Mouse (Mus musculus): Measurements from ENCODE around the gene Eif4e3.
A peak's percentile ranks its signal among the peaks of the same experiment; 100 is the strongest.

The Eif4e3 gene

DNA sequence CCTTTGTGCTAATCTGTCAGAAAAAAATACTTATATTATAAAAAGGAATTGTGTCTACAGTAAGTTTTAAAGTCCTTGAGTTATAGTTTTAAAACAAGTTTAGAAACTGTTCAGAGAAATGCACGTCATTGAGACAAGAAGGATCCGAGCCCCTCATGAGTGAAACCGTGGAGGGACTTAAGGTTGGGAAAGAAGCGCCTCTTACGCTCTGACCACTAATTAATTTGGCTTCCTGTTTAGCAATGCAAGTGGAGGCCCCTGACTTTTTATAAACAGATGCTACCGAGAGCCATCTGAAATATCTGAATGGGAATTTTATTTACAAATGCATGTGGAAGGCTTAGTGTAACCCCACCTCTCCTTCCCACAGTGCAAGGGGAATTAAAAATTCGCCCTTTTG lies 41.3 kb downstream of the Eif4e3 start:
- no peak for ATAC-seq (ENCODE audit: low TSS enrichment)

- no peak for ATAC-seq (ENCODE audit: low TSS enrichment)
Measured at GRCm38 (mm10) chr6:99624542-99624941, 42.0 kb downstream of the Eif4e3 start.

GRCm38 (mm10) chr6:99623641-99624040 lies 42.9 kb downstream of the Eif4e3 start:
- ATAC-seq (ENCODE audit: low TSS enrichment), result peak; percentile 75

DNA sequence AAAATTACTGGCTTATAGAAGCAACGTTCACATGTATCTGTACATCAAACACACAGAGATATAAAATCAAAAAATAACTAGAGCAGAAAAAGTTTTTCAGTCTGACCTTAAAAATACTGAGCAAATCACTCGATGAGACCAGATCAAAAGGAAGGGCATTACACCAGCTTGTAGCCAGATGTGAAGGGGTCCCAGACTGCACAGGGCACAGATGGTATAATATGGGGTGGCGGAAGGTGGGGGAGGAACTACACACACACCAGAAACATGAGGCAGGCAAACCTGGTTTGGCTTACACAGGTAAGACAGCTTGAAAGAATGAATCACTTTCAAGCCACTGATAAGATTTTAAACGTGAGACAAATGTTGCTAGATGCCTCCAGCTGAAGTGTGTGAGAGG lies 45.4 kb downstream of the Eif4e3 start:
- ATAC-seq (ENCODE audit: low TSS enrichment), result no peak

- no peak for ATAC-seq (ENCODE audit: low TSS enrichment)
Measured at GRCm38 (mm10) chr6:99620471-99620870, 46.1 kb downstream of the Eif4e3 start.

DNA sequence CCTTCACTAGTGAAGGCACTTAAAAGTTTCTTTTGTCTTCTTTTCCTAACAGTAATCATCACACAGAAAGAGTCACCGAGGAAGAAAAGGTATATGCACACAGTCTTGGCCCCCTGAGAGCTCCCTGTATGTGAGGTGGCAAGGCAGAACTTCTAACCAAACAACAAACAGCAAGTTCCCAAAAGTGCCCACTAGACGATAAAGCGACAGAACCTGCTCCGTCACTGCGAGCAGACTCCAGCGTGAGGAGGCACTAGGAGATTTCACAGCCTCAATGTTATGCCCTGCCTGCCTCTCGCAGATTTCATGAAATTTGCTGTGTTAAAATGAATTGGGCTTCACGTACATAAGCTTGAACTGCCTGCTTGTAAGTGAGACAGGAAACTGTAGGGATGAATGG lies 46.6 kb downstream of the Eif4e3 start:
- ATAC-seq (ENCODE audit: low TSS enrichment), result no peak

DNA sequence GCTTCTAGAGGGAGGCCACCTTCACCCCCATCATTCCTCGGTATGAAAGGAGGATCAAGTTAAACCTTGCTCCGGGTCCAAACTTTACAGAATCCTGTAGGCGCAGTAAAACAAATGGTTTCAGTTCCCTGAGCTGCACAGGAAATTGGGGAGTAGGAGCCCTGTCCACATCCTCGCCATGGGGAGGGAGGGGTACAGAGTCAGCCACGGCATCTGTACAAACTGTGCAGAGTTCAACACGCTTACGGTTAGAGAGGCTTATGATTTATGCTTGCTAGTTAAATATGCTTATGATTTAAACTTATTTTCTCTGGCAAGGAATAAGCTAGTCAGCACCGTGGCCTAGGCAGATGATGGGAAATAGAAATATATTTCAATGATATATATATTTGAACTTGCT lies 47.1 kb downstream of the Eif4e3 start:
- no peak for ATAC-seq (ENCODE audit: low TSS enrichment)

- peak; percentile 48 for ATAC-seq (ENCODE audit: low TSS enrichment)
Measured at GRCm38 (mm10) chr6:99617867-99618266, 48.7 kb downstream of the Eif4e3 start.

- peak; percentile 67 for ATAC-seq (ENCODE audit: low TSS enrichment)
Measured at GRCm38 (mm10) chr6:99617415-99617814, 49.2 kb downstream of the Eif4e3 start.

- no peak for ATAC-seq (ENCODE audit: low TSS enrichment)
Measured at GRCm38 (mm10) chr6:99615272-99615751, 51.3 kb downstream of the Eif4e3 start.

GRCm38 (mm10) chr6:99614566-99615271 lies 51.9 kb downstream of the Eif4e3 start:
- peak; percentile 47 for ATAC-seq (ENCODE audit: low TSS enrichment)

GRCm38 (mm10) chr6:99611866-99612265 lies 54.7 kb downstream of the Eif4e3 start:
- ATAC-seq (ENCODE audit: low TSS enrichment), result no peak

DNA sequence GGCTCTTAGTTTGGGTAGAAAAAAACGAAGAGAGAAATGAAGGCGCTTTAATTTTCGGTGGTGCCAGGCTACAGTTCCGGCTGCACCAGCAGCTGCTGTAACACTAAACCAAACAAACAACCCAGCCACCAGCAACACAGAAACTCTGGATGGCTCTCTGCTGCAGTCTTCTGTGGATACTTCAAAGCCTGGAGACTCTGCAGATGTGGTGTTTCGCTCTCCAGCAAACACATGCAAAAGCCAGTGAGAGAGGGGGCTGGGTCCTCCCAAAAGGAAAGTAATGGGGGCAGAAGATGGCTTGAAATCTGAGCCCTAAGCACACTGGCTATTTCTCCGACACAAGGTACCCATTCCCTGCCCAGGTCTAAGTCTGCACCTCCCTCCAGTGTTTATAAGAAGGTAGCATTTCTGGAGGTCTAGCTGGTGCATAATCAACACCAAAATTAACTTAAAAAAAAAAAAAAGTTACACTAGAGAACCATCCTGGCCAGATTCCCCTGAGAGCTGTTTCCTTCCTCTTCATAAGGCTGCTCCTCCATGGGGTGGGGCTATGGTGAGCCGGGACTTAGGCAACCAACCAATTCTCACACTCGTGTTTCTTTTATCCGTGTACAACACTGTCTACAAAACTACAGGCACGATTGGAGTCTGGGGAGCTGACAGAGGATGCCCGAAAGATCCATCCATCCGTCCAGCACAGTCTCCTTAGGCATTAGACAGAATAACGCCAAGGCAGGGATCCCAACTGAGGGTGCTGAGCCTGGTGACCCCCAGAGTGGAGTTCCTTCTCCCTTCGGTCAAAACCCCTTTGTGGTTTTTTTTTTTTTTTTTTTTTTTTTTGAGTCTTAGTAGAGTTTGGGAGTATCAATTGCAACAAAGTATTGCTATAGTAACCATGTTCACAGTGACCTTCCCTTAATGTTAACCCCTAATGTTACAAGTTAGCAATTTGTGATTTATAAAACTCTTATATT lies 55.8 kb downstream of the Eif4e3 start:
- no peak for ATAC-seq (ENCODE audit: low TSS enrichment)

DNA sequence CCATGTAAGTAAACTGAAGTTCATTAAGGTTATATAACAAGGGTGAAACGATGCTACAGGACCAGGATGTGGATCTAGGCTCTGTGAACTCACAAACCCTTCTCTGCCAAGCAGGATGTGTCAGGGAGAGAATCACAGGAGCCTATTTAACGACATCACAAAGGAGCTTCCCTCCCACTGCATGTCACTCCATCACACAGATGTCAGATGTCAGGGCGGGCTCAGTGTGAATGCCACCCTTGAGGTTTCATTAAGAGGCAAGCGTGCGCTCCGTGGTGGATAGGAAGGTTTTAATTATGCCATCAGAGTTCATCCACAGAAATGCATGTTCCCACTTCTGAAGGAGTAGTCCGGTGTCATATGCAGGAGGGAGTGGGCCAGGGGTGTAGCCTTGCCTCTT lies 60.5 kb downstream of the Eif4e3 start:
- no peak for ATAC-seq (ENCODE audit: low TSS enrichment)

DNA sequence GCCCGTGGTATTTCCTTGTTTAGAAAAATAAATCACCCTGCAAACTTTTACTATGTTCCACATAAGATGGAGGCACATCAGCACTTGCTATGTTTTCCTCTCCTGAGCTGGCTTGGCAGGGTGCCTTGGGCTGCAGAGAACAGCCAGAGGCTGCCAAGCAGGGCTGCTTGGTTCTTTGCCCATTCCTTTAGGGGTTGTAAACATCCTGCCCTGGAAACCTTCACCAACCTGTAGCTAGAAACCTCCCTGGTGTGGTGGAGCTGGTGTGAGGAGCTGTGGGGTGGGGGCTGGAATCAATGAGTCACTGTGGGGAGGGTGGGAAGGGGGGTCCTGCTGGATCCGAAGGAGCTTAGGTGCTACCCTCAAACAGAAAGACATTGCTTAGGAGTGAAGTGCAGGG lies 61.8 kb downstream of the Eif4e3 start:
- no peak for ATAC-seq (ENCODE audit: low TSS enrichment)

- ATAC-seq (ENCODE audit: low TSS enrichment), result peak; percentile 41
Measured at GRCm38 (mm10) chr6:99602434-99602833, 64.1 kb downstream of the Eif4e3 start.

GRCm38 (mm10) chr6:99600886-99601285 lies 65.7 kb downstream of the Eif4e3 start:
- peak; percentile 31 for ATAC-seq (ENCODE audit: low TSS enrichment)

DNA sequence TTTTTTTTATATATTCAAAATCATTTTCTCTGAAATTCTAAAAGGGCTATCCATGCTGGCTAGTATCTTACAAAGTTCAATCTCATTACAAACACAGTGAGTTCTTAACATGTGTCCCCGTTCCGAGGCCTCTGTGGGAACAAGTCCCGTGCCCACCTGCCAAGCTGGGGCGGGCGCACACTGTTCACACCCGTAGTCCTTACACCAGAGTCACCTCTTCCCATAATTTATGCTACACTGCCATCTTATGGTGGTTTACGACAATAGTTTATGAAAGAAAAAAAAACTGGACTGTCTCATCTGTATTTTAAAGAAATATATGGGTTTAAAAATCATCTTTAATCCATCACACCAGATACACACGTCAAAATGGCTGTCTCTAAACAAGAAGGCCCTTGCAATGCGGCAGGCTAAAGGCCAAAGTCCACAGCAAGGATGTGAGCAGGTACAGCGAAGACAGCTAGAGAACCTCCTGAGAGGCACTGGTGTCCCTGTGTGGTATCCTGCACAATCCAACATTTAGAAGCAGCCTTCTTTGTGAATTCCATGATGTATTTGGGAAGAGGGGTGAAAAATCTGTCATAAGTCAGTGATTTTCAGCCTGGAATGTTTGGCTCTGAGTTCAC lies 66.3 kb downstream of the Eif4e3 start:
- peak; percentile 53 for ATAC-seq (ENCODE audit: low TSS enrichment)

DNA sequence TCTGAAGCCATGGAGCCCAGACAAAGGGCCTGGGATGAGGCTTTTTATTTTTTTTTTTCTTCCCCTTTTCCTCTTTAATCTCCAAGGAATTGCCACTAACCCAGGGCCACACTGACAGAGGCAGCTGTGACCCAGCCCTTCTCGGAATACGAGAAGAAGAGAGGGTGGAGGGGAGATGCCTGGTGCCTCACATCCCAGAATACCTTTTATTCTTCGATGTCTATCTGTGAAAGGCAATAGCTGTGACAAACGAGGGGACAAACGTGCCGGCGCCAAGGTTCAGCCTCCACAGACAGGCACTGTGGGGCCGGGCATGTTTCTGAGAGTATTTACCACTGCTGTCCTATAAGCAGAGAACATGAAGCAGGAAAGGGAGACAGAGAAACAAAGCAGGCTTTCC lies 66.9 kb downstream of the Eif4e3 start:
- ATAC-seq (ENCODE audit: low TSS enrichment), result no peak

DNA sequence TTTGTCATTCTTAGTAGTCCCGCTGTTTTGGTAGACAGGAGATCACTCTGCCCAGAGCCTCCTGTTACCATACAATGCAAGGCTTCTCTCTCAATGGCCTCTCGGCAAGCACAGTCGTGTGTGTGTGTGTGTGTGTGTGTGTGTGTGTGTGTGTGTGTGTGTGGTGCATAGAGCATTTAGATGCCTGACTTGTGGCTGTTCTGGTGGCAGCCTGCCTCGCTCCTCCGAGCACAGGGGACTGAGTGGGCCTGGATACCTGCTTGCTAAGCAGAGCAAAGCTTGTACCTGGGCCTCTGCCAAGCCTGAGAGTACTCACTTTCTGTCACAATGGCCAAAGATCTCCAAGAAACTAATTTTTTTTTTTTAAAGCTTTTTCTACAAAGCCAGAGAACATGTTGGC lies 67.3 kb downstream of the Eif4e3 start:
- ATAC-seq (ENCODE audit: low TSS enrichment), result no peak

DNA sequence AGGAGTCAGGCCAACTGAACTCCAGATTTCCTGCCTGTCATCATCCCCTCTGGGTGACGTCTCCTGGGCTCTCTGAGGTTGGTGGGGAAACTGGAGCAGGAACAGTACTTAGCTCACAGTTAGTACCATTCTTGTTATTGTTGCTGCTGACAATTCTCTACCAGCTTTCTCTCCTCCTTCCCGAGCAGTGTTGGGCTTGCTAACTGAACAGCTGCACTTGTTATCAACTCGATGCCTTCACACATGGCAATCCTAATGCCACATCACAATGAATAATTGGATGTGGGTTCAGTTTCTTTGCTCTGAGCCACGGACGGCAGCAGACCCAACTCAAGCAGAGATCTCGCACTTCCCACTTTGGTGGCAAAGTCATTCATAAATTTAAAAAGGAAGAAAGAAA lies 89.5 kb downstream of the Eif4e3 start:
- ATAC-seq (ENCODE audit: low TSS enrichment), result no peak

DNA sequence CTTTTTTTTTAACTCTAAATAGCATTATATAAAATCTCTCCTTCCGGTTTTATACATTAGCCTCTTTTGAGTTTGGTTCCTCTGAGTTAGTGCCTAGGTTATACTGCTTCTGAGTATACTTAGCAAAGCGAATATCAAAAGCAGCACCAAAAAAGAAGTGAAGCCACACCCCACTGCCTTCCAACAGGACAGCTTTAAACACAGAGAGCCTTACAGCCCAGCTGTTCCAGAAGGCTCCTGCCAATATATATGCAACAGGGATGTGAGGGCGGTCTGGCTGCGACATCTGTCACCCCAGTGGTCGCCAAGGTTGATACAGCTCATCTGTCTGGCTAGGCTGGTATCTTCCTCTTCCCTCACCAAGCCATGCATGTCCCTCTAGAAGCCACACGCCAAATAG lies 90.9 kb downstream of the Eif4e3 start:
- ATAC-seq (ENCODE audit: low TSS enrichment), result peak; percentile 75
